Mouse (Mus musculus): Measurements from ENCODE around the gene Hccs. TPM values are rescaled to one million over a fixed set of nuclear protein-coding genes. Genes with fewer than 3 reads are reported as not detected.

Hccs gene
- total RNA-seq, 2 experiments from 2014 or later = 31.4 to 33.9 TPM

GRCm38 (mm10) chrX:169222357-169223062 lies 97.7 kb downstream of the Hccs start:
- intact Hi-C loops (cut with DNase I) = no loop called here
- DNase-seq (ENCODE audit: extremely low spot score in 1 of 2, low spot score in 2 of 2) = no peak

- no peak for DNase-seq (ENCODE audit: extremely low spot score in 1 of 2, low spot score in 2 of 2)
- intact Hi-C loops (cut with DNase I) = no loop called here
Observed at GRCm38 (mm10) chrX:169220064-169220463, 100.1 kb downstream of the Hccs start.

GRCm38 (mm10) chrX:169210019-169210418 lies 110.2 kb downstream of the Hccs start:
- no peak for DNase-seq (ENCODE audit: extremely low spot score in 1 of 2, low spot score in 2 of 2)
- intact Hi-C loops (cut with DNase I) = no loop called here

Other genes starting within 250 kb of the Hccs start
- not detected for gene Amelx, start 133.2 kb downstream of the Hccs start, total RNA-seq (2021)